Mouse (Mus musculus) limb, embryonic 11.5 days (tissue): ENCODE results near the gene Nnat. TPM values are rescaled to one million over a fixed set of nuclear protein-coding genes. Genes with fewer than 3 reads are reported as not detected.
"Not testable (repeated sequence)": the region's sequence is repeated elsewhere in the genome, so short reads cannot be mapped to it uniquely, and the experiment has no call there.

ENCODE experiments used
- ATAC-seq: fragments of 200-750 bp; cut with Nextera tagmentation; 2 replicates; pipeline ENCODE4 v1.8.0; 2017; ENCODE audit warnings: low read depth; ENCODE audit not compliant: insufficient number of reproducible peaks, low FRiP score, low TSS enrichment
- DNase-seq: peaks from one replicate; pipeline ENCODE4 v3.0.0-alpha.2; 2015; ENCODE audit warnings: low spot score
- H3K27ac ChIP-seq: fragments of 300-500 bp; sonication (generic); replicated peaks from 2 replicates; pipeline ENCODE4 v1.5.1; 2014; ENCODE audit warnings: low read depth, mild to moderate bottlenecking, low read length
- H3K27me3 ChIP-seq: fragments of 300-500 bp; sonication (generic); 2 replicates; pipeline ENCODE4 v1.6.1; 2014; ENCODE audit warnings: mild to moderate bottlenecking, low read length, mixed read lengths; ENCODE audit not compliant: control insufficient read depth, insufficient read depth
- H3K36me3 ChIP-seq: fragments of 300-500 bp; sonication (generic); 2 replicates; pipeline ENCODE4 v1.6.1; 2014; ENCODE audit warnings: mild to moderate bottlenecking, low read length, moderate library complexity, mixed read lengths; ENCODE audit not compliant: control insufficient read depth, insufficient read depth
- H3K4me1 ChIP-seq: fragments of 300-500 bp; sonication (generic); 2 replicates; pipeline ENCODE4 v1.6.1; 2014; ENCODE audit warnings: low read length, mixed read lengths; ENCODE audit not compliant: control insufficient read depth, insufficient read depth
- H3K4me2 ChIP-seq: fragments of 300-500 bp; sonication (generic); 2 replicates; pipeline ENCODE4 v1.6.1; 2014; ENCODE audit warnings: low read depth, mild to moderate bottlenecking, moderate library complexity; ENCODE audit not compliant: severe bottlenecking
- H3K4me3 ChIP-seq: fragments of 300-500 bp; sonication (generic); 2 replicates; pipeline ENCODE4 v1.5.1; 2014; ENCODE audit warnings: low read depth, low read length
- H3K9ac ChIP-seq: fragments of 300-500 bp; sonication (generic); 2 replicates; pipeline ENCODE4 v1.6.1; 2014; ENCODE audit warnings: mild to moderate bottlenecking, low read length
- H3K9me3 ChIP-seq: fragments of 300-500 bp; sonication (generic); 2 replicates; pipeline ENCODE4 v1.6.1; 2016; ENCODE audit warnings: low read length; ENCODE audit not compliant: control insufficient read depth
- WGBS: fragments of 180-500 bp; shearing (Covaris S2); extraction: QIAGEN DNeasy Blood & Tissue Kit; methylation state at CpG from one replicate; pipeline ENCODE4 v1.1.7; 2014; 5-methylcytosine and 5-hydroxymethylcytosine counted together
- polyA plus RNA-seq: library from polyadenylated mRNA; unstranded; fragments of >200 nt; fragmentation: Nextera tagmentation; extraction: Ambion mirVana; gene quantifications from 2 replicates; pipeline ENCODE4 v1.2.1, GENCODE M21; 2014

The Nnat gene
- polyA plus RNA-seq, 1 experiment from 2014 or later = 1,480 TPM

DNA sequence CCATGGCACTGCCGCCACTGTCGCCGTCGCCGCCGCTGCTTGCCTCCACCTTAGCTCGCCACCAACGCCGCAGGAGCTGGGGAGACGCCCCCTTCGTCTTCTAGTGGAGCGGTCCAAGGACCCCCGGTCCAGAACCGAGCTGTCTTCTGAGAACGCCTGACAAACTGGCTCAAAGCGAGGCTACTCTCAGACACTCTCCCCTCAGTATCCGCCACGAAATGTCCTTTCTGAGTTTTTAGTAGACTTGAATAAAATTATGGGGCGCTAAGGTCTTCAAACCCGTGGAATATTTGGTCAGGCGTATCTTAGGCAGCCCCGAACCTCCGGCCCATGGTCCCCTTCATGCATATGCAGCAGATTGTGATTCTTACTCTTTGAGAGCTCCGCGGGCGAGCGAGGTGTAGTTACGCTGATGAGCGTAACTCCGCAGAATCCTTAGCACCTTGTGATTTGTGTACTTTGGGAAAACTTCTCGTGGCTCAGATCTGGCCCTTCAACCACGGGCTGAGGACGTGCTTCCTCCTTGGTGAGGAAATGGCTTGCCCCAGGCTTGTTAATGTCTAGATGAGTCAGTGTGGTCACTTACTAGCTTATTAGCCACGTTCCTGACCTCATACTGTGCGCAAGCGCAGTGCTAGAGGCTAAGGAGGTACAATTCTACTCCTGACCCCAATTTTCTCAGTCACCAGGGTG is 6.5 kb downstream of the Nnat start:
- Histone ChIP-seq H3K36me3 (peaks cover 8% of the 10 kb centered on the region), H3K4me3 (peak overlapping the region; percentile 99), H3K4me1 (peaks cover 11% of the 10 kb centered on the region), H3K4me2 (peak overlapping the region; percentile 64), H3K27me3 (no peaks in the 10 kb centered on the region), H3K9me3 (peaks cover 3% of the 10 kb centered on the region; the same call in 1 of the 2 replicates), H3K9ac (peak overlapping the region; percentile 93), H3K27ac (peak overlapping the region; percentile 78)
- ATAC-seq (peak; percentile 71; the same call in 1 of the 2 replicates), DNase-seq (peak; percentile 90)
- under 1% methylated on average over 36 of the region's 36 CpGs for WGBS

DNA sequence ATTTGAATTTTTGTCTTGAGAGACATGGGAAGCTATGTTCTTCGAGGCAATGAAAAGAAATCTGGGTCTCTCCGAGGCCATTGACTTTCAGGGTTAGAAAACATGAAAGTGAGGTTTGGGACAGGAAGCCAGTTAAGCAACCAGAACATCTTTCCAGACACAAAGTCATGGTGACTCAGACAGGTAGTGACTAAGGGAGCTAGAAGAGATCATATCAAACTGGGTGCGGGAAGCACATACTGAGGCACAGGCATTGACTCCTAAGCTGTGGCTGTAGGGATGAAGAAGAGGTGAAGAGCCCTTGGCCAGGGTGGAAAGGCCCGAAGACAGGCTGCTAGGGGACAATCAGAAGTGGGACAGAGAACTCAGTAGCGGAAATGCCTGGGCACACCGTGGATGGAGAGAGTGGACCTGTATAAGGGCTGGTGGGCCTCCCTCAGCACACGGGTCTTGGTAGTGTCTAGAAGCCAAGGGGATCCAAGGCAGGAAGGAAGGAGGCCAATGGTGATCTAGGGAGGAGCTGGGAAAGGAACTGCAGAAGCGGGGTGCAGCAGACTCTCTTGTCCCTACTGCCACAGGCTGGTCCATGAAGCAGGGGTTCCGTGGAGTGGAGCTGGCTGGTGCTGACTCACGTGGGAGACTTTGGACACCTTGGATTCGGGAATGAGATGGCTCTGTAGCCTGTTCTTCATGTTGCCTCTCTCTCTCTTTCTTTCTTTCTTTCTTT is 7.5 kb downstream of the Nnat start:
- peak overlapping the region; percentile 64 for H3K4me2 ChIP-seq
- ATAC-seq = no peak
- peak overlapping the region; percentile 99; the same call in 1 of the 2 replicates for H3K4me3 ChIP-seq
- no peaks in the 10 kb centered on the region for H3K9me3 ChIP-seq
- H3K36me3 ChIP-seq = 0 out of 2 replicates have a peak, but pooled peaks cover under 1% of the 10 kb centered on the region
- H3K27ac ChIP-seq = peak overlapping the region; percentile 78; the same call in 1 of the 2 replicates
- 85% methylated on average over 11 of the region's 11 CpGs for WGBS
- peaks cover 8% of the 10 kb centered on the region for H3K4me1 ChIP-seq
- DNase-seq = no peak
- no peaks in the 10 kb centered on the region for H3K27me3 ChIP-seq
- H3K9ac ChIP-seq = no peak overlapping the region; the same call in 1 of the 2 replicates

GRCm38 (mm10) chr2:157568881-157569280 is 9.0 kb downstream of the Nnat start:
- H3K9ac ChIP-seq = no peak overlapping the region

GRCm38 (mm10) chr2:157569796-157570485 is 10.1 kb downstream of the Nnat start:
- Histone ChIP-seq H3K27ac (no peak overlapping the region), H3K4me2 (no peak overlapping the region), H3K9ac (no peak overlapping the region), H3K36me3 (no peaks in the 10 kb centered on the region), H3K4me1 (peaks cover 8% of the 10 kb centered on the region), H3K9me3 (no peaks in the 10 kb centered on the region), H3K4me3 (no peak overlapping the region), H3K27me3 (no peaks in the 10 kb centered on the region)
- no peak for ATAC-seq
- 77% methylated on average over 9 of the region's 9 CpGs for WGBS
- DNase-seq = no peak

More at GRCm38 (mm10) chr2:157568881-157569280, 9.0 kb downstream of the Nnat start:
- H3K27ac ChIP-seq = no peak overlapping the region
- WGBS = 18% methylated on average over 2 of the region's 2 CpGs
- no peaks in the 10 kb centered on the region for H3K9me3 ChIP-seq
- H3K4me2 ChIP-seq = no peak overlapping the region
- H3K36me3 ChIP-seq = no peaks in the 10 kb centered on the region
- no peaks in the 10 kb centered on the region for H3K27me3 ChIP-seq
- no peak overlapping the region for H3K4me3 ChIP-seq
- ATAC-seq (no peak), DNase-seq (no peak)
- H3K4me1 ChIP-seq = peaks cover 8% of the 10 kb centered on the region

DNA sequence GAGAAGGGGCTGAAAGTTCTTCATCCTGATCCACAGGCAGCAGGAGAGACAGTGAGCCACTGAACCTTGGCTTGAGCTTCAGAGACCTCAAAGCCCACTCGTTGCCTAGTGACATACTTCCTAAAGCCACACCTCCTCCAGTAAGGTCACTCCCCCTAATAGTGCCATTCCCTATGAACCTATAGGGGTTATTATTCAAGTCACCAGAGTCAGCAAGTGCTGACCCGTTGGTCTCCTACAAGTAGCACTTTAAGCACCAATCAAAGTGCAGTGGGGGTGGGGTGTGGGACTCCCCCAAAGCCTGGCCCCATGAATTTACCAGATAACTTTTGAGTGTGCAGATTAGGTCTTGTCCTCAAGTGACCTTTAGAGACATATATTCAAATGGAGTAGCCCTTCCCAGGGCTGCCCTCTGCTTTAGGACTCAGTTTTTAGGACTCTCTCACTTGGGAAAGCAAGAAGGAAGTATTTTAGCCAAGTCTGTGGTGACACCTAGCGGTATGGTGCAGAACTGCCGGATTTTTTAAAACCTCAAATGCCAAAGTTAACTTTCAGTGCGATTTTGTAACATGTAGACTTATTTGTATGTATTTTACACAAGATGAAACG is 11.4 kb downstream of the Nnat start, which contains the start of gene Blcap:
TSS of gene Blcap (minus strand) at position 51 of the 609 bp plus-strand sequence.
- H3K27me3 ChIP-seq = no peaks in the 10 kb centered on the region
- ATAC-seq (no peak), DNase-seq (peak; percentile 80)
- WGBS = 8% methylated on average over 6 of the region's 6 CpGs
- H3K4me2 ChIP-seq = no peak within 1 kb of the TSS
- no peak within 1 kb of the TSS for H3K27ac ChIP-seq
- H3K4me3 ChIP-seq = no peak within 1 kb of the TSS
- H3K36me3 ChIP-seq = no peaks in the 10 kb centered on the region
- H3K9ac ChIP-seq = no peak within 1 kb of the TSS
- H3K4me1 ChIP-seq = peaks cover 6% of the 10 kb centered on the region
- no peaks in the 10 kb centered on the region for H3K9me3 ChIP-seq

DNA sequence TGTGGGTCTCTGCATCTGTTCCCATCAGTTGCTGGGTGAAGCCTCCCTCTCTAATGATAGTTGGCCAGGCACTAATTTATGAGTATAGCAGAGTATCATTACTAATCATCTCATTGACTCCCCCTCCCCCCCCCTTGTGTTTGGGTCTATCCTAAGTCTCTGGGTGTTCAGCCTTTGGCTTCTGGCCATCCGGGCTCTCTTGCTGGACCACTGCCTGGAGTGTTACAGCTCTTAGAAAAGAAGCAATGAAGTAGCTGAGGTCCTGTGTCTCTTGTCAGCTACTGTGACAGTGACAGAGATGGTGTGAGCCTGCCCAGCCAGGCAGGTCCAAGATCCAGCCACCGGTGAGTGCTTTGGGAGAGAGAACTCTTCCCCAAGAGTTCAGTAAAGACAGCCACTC is 12.9 kb downstream of the Nnat start:
- WGBS = 73% methylated on average over 2 of the region's 2 CpGs
- Histone ChIP-seq H3K9ac (no peak overlapping the region), H3K4me2 (no peak overlapping the region), H3K27me3 (no peaks in the 10 kb centered on the region), H3K4me1 (no peaks in the 10 kb centered on the region), H3K27ac (no peak overlapping the region), H3K9me3 (no peaks in the 10 kb centered on the region), H3K4me3 (no peak overlapping the region), H3K36me3 (no peaks in the 10 kb centered on the region)
- ATAC-seq (no peak), DNase-seq (no peak)

DNA sequence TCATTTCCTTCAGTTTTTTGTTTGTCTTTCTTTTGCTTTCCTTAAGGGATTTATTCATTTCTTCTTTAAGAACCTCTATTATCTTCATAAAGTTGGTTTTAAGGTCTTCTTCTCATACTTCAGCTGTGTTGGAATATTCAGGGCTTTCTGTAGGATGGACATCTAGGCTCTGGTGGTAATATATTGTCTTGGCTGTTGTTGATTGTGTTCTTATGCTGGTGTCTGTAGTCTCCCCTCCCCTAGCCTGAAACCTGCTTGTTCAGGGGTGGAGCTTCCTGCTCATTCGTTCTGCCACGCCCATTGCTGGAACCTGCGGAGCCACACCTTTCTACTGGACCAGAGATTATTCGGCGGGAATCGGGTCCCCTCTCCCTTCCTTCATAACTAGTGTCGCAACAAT is 25.5 kb downstream of the Nnat start:
- not testable (repeated sequence) for ATAC-seq, H3K4me2 ChIP-seq, H3K36me3 ChIP-seq, H3K9ac ChIP-seq, H3K27ac ChIP-seq, H3K4me1 ChIP-seq, DNase-seq, H3K4me3 ChIP-seq, H3K9me3 ChIP-seq, H3K27me3 ChIP-seq
- 26% methylated on average over 7 of the region's 7 CpGs for WGBS
